In the genomic region with DNA sequence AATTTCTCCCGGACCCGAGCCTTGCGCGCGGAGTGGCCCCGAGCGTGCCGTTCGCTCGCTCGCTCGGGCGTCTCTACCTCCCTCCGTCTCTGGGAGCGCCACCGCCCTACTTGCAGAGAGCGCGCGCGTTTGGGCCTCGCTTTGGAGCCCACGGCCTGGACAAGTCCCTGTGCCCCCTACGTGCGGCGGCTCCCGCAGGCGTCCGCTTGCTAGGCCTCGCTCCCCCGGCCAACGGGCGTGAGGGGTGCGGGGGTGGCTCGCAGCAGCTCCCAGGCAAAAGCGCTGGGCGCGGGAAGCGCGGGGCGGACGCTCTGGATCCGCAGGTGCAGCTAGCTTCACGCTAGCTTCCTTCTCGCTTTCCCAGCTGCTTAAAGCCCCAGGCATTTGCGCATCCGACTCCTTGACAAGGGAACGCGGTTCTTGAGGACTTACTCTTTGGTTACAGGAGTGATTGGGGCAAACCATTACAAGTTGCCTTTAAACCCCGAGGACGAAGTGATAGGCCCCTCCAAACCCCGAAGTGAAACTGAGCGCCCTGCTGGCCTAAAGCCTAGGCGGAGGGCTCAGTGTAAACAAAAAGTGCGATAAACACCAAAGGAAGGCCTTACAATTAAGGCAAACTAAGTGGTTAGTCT, we compare ENCODE assay signal across 8 mouse cellular contexts.
DNase-seq lines count a peak whose midpoint lies in the region; ATAC-seq lines count a peak whose summit lies in the region.

No protein-coding gene starts in this region.

- DNase-seq in adrenal gland, adult (ENCODE audit: inconsistent age in 2 of 2, low spot score in 1 of 2): peak; percentile 78 to 92
- DNase-seq in adrenal gland, adult 2 months: no peak
- peak; percentile 78 to 79 for DNase-seq in cerebellum, postnatal 14 days
- DNase-seq in gastrocnemius, adult 18-20 months (ENCODE audit: low spot score): peak; percentile 62
- DNase-seq in left cerebral cortex, postnatal 25 days (ENCODE audit: low spot score in 2 of 2): peak; percentile 68 to 78
- DNase-seq in spleen, adult 12 weeks (ENCODE audit: low spot score): peak; percentile 72

- intact Hi-C loops in left cerebral cortex, postnatal 25 days (cut with DNase I): loop anchor here (1.0 to 10.0 kb wide), 5 partner anchors 35 to 1562 kb away; no protein-coding TSS in a partner anchor

- ATAC-seq in inflammation-experienced regulatory T-cells, adult 6 months: peak; percentile 23
- ATAC-seq in megakaryocyte progenitor cell, adult 5-6 weeks (replicated peaks; ENCODE audit: poor library complexity): peak; percentile 15
